Mouse (Mus musculus): ENCODE data around the gene Rhpn2. TPM values are rescaled to one million over a fixed set of nuclear protein-coding genes. Genes with fewer than 3 reads are reported as not detected.

The Rhpn2 gene
- polyA plus RNA-seq (2012; rRNA removed) = 12.7 and 14.5 TPM in 2 replicates

GRCm38 (mm10) chr7:35333692-35334526, at the start of gene Rhpn2:
Rhpn2 (plus strand) TSS chr7:35334170.

GRCm38 (mm10) chr7:35317729-35318609, 16.0 kb upstream of the Rhpn2 start, which contains the start of gene Gpatch1:
Gpatch1 (minus strand) TSS chr7:35318440.

GRCm38 (mm10) chr7:35396542-35397168, 62.7 kb downstream of the Rhpn2 start, which contains the start of the genes Faap24 and Cep89:
Faap24 (minus strand) TSS chr7:35396836.
Cep89 (plus strand) TSS chr7:35397035.

Other genes starting within 250 kb of the Rhpn2 start
- gene Cebpa, start 214.9 kb upstream of the Rhpn2 start, polyA plus RNA-seq (2012; rRNA removed) = 224 and 328 TPM in 2 replicates
- gene Slc7a10, start 147.8 kb upstream of the Rhpn2 start, polyA plus RNA-seq (2012; rRNA removed) = 28.4 and 28.6 TPM in 2 replicates
- gene Lrp3, start 118.7 kb upstream of the Rhpn2 start, polyA plus RNA-seq (2012; rRNA removed) = 32.4 and 35.4 TPM in 2 replicates
- 2.8 and 3.1 TPM in 2 replicates for gene Gpatch1, start 15.7 kb upstream of the Rhpn2 start, polyA plus RNA-seq (2012; rRNA removed)
- gene Faap24, start 62.7 kb downstream of the Rhpn2 start, polyA plus RNA-seq (2012; rRNA removed) = 3.6 and 4.8 TPM in 2 replicates
- 14.7 and 17.5 TPM in 2 replicates for gene Cep89, start 62.9 kb downstream of the Rhpn2 start, polyA plus RNA-seq (2012; rRNA removed)
- gene Slc7a9, start 114.6 kb downstream of the Rhpn2 start, polyA plus RNA-seq (2012; rRNA removed) = 0.26 and 0.35 TPM in 2 replicates
- gene Tdrd12, start 203.6 kb downstream of the Rhpn2 start, polyA plus RNA-seq (2012; rRNA removed) = 0.14 and 0.31 TPM in 2 replicates
- 55.1 and 82.0 TPM in 2 replicates for gene Nudt19, start 222.1 kb downstream of the Rhpn2 start, polyA plus RNA-seq (2012; rRNA removed)

All from ovary, adult 2 months (tissue).